Mouse (Mus musculus) urinary bladder, postnatal 0 days (tissue): ENCODE measurements around the gene Plekhd1. TPM values are rescaled to one million over a fixed set of nuclear protein-coding genes. Genes with fewer than 3 reads are reported as not detected.

Experiments
- polyA plus RNA-seq: library from polyadenylated mRNA; unstranded; fragments of >200 nt; fragmentation: Nextera tagmentation; extraction: Ambion mirVana; gene quantifications from 2 replicates; pipeline ENCODE4 v1.2.1, GENCODE M21; 2015

Plekhd1 gene
- 12.5 and 13.6 TPM in 2 replicates for polyA plus RNA-seq

GRCm38 (mm10) chr12:80692269-80692972, at the start of gene Plekhd1:
Plekhd1 (plus strand) TSS chr12:80692591.

GRCm38 (mm10) chr12:80643693-80644505, 48.5 kb upstream of the Plekhd1 start, which contains the start of the genes Slc39a9 and Erh:
Slc39a9 (plus strand) TSS chr12:80643883.
Erh (minus strand) TSS chr12:80644341.

GRCm38 (mm10) chr12:80760396-80760801, 68.0 kb downstream of the Plekhd1 start, which contains the start of gene Ccdc177:
Ccdc177 (minus strand) TSS chr12:80760687.

Other genes starting within 250 kb of the Plekhd1 start
- gene Exd2, start 229.5 kb upstream of the Plekhd1 start, polyA plus RNA-seq = 9.4 and 10.1 TPM in 2 replicates
- gene Galnt16, start 174.3 kb upstream of the Plekhd1 start, polyA plus RNA-seq = 8.0 and 10.2 TPM in 2 replicates
- 14.1 and 15.4 TPM in 2 replicates for gene Slc39a9, start 48.7 kb upstream of the Plekhd1 start, polyA plus RNA-seq
- gene Erh, start 48.2 kb upstream of the Plekhd1 start, polyA plus RNA-seq = 126 and 156 TPM in 2 replicates
- 0.04 TPM in 1 of 2 replicates, not detected in the other for gene Ccdc177, start 68.1 kb downstream of the Plekhd1 start, polyA plus RNA-seq
- 20.1 and 22.1 TPM in 2 replicates for gene Susd6, start 97.9 kb downstream of the Plekhd1 start, polyA plus RNA-seq